Mouse (Mus musculus): ENCODE measurements around the gene Pa2g4. TPM values are rescaled to one million over a fixed set of nuclear protein-coding genes. Genes with fewer than 3 reads are reported as not detected.

The Pa2g4 gene
- total RNA-seq, 2 experiments from 2014 or later, result 87.7 to 122 TPM

GRCm38 (mm10) chr10:128510301-128510700 lies 55.5 kb downstream of the Pa2g4 start:
- no peak for ATAC-seq (replicated peaks; ENCODE audit: low FRiP score, poor library complexity, severe bottlenecking)

DNA sequence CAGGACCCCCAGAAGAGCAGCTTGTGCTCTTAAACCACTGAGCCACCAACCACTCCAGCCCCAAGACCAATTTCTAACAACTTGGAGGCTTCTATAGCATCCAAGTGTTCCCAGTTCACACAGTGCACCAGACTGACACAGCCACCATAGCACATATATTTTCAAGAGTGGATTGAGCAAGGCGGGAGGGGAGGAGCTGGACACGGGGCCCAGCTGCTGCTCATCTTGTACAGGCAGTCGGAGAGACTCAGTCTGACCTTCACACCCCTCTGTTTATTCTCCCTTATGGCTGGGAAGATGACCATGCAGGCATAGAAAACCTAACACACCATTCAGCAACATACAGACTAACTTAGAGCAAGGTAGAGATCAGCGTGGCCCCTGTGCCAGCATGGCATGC lies 56.0 kb downstream of the Pa2g4 start:
- ATAC-seq (replicated peaks; ENCODE audit: low FRiP score, poor library complexity, severe bottlenecking), result no peak

- ATAC-seq (replicated peaks; ENCODE audit: low FRiP score, poor library complexity, severe bottlenecking), result no peak
Observed at GRCm38 (mm10) chr10:128509203-128509602, 56.6 kb downstream of the Pa2g4 start.

DNA sequence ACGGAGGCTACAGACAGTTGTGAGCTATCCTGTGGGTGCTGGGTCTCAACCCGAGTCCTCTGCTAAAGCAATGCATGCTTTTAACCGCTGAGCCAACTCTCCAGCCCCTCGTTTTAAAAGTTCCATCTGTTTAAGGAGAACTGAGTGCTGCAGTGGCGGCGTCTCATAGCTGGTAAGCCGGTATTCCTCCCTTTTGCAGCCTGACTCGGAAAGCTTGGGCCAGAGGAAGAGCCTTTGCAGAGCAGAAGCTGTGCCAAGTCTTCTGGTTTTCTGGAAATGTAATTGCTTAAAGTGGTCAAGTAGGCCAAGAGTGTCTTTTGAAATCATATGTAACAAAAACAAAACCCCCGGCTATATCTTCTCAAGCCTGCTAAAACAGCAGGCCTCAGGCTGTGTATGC lies 57.5 kb downstream of the Pa2g4 start:
- ATAC-seq (replicated peaks; ENCODE audit: low FRiP score, poor library complexity, severe bottlenecking), result no peak

Other genes starting within 250 kb of the Pa2g4 start
- gene Cnpy2, start 243.5 kb downstream of the Pa2g4 start, total RNA-seq (2015; ENCODE audit: low replicate concordance), result 40.7 and 44.4 TPM in 2 replicates
- 29.4 and 38.9 TPM in 2 replicates for gene Cnpy2, start 243.5 kb downstream of the Pa2g4 start, total RNA-seq (2017; ENCODE audit: low replicate concordance)
- 92.3 and 106 TPM in 2 replicates for gene Cs, start 228.3 kb downstream of the Pa2g4 start, total RNA-seq (2015; ENCODE audit: low replicate concordance)
- 58.9 and 60.6 TPM in 2 replicates for gene Cs, start 228.3 kb downstream of the Pa2g4 start, total RNA-seq (2017; ENCODE audit: low replicate concordance)
- gene Coq10a, start 197.0 kb downstream of the Pa2g4 start, total RNA-seq (2015; ENCODE audit: low replicate concordance), result 1.1 and 14.3 TPM in 2 replicates
- 2.3 and 3.3 TPM in 2 replicates for gene Coq10a, start 197.0 kb downstream of the Pa2g4 start, total RNA-seq (2017; ENCODE audit: low replicate concordance)
- 11.9 and 20.5 TPM in 2 replicates for gene Ankrd52, start 188.9 kb downstream of the Pa2g4 start, total RNA-seq (2015; ENCODE audit: low replicate concordance)
- 4.4 and 10.2 TPM in 2 replicates for gene Ankrd52, start 188.9 kb downstream of the Pa2g4 start, total RNA-seq (2017; ENCODE audit: low replicate concordance)
- gene Slc39a5, start 164.8 kb downstream of the Pa2g4 start, total RNA-seq (2015; ENCODE audit: low replicate concordance), result not detected in 2 replicates
- not detected in 2 replicates for gene Slc39a5, start 164.8 kb downstream of the Pa2g4 start, total RNA-seq (2017; ENCODE audit: low replicate concordance)
- 28.5 TPM in 2 replicates for gene Nabp2, start 154.5 kb downstream of the Pa2g4 start, total RNA-seq (2015; ENCODE audit: low replicate concordance)
- 13.1 and 15.5 TPM in 2 replicates for gene Nabp2, start 154.5 kb downstream of the Pa2g4 start, total RNA-seq (2017; ENCODE audit: low replicate concordance)
- gene Rnf41, start 154.3 kb downstream of the Pa2g4 start, total RNA-seq (2015; ENCODE audit: low replicate concordance), result 3.4 and 11.5 TPM in 2 replicates
- 4.0 and 4.4 TPM in 2 replicates for gene Rnf41, start 154.3 kb downstream of the Pa2g4 start, total RNA-seq (2017; ENCODE audit: low replicate concordance)
- 70.4 and 112 TPM in 2 replicates for gene Smarcc2, start 106.7 kb downstream of the Pa2g4 start, total RNA-seq (2015; ENCODE audit: low replicate concordance)
- 101 and 117 TPM in 2 replicates for gene Smarcc2, start 106.7 kb downstream of the Pa2g4 start, total RNA-seq (2017; ENCODE audit: low replicate concordance)
- gene Myl6, start 71.8 kb downstream of the Pa2g4 start, total RNA-seq (2015; ENCODE audit: low replicate concordance), result 353 and 444 TPM in 2 replicates
- 506 and 519 TPM in 2 replicates for gene Myl6, start 71.8 kb downstream of the Pa2g4 start, total RNA-seq (2017; ENCODE audit: low replicate concordance)
- 4.0 TPM in 1 of 2 replicates, not detected in the other for gene Myl6b, start 67.3 kb downstream of the Pa2g4 start, total RNA-seq (2015; ENCODE audit: low replicate concordance)
- 0.51 TPM in 1 of 2 replicates, not detected in the other for gene Myl6b, start 67.3 kb downstream of the Pa2g4 start, total RNA-seq (2017; ENCODE audit: low replicate concordance)
- 23.4 and 27.2 TPM in 2 replicates for gene Esyt1, start 40.1 kb downstream of the Pa2g4 start, total RNA-seq (2015; ENCODE audit: low replicate concordance)
- 29.7 and 30.8 TPM in 2 replicates for gene Esyt1, start 40.1 kb downstream of the Pa2g4 start, total RNA-seq (2017; ENCODE audit: low replicate concordance)
- gene Zc3h10, start 18.2 kb downstream of the Pa2g4 start, total RNA-seq (2015; ENCODE audit: low replicate concordance), result 0.72 and 2.9 TPM in 2 replicates
- gene Zc3h10, start 18.2 kb downstream of the Pa2g4 start, total RNA-seq (2017; ENCODE audit: low replicate concordance), result 5.9 and 6.4 TPM in 2 replicates
- gene Rpl41, start 16.7 kb downstream of the Pa2g4 start, total RNA-seq (2015; ENCODE audit: low replicate concordance), result 1,611 and 1,688 TPM in 2 replicates
- 704 and 1,169 TPM in 2 replicates for gene Rpl41, start 16.7 kb downstream of the Pa2g4 start, total RNA-seq (2017; ENCODE audit: low replicate concordance)
- gene Erbb3, start 23.7 kb upstream of the Pa2g4 start, total RNA-seq (2015; ENCODE audit: low replicate concordance), result 0.84 and 1.1 TPM in 2 replicates
- 0.39 and 0.53 TPM in 2 replicates for gene Erbb3, start 23.7 kb upstream of the Pa2g4 start, total RNA-seq (2017; ENCODE audit: low replicate concordance)
- gene Rps26, start 60.8 kb upstream of the Pa2g4 start, total RNA-seq (2015; ENCODE audit: low replicate concordance), result 581 and 593 TPM in 2 replicates
- 151 and 338 TPM in 2 replicates for gene Rps26, start 60.8 kb upstream of the Pa2g4 start, total RNA-seq (2017; ENCODE audit: low replicate concordance)
- not detected in 2 replicates for gene Ikzf4, start 80.0 kb upstream of the Pa2g4 start, total RNA-seq (2015; ENCODE audit: low replicate concordance)
- not detected in 2 replicates for gene Ikzf4, start 80.0 kb upstream of the Pa2g4 start, total RNA-seq (2017; ENCODE audit: low replicate concordance)
- 21.4 and 35.7 TPM in 2 replicates for gene Suox, start 108.1 kb upstream of the Pa2g4 start, total RNA-seq (2015; ENCODE audit: low replicate concordance)
- 27.7 and 43.4 TPM in 2 replicates for gene Suox, start 108.1 kb upstream of the Pa2g4 start, total RNA-seq (2017; ENCODE audit: low replicate concordance)
- 30.6 and 54.1 TPM in 2 replicates for gene Rab5b, start 130.3 kb upstream of the Pa2g4 start, total RNA-seq (2015; ENCODE audit: low replicate concordance)
- 37.7 and 46.8 TPM in 2 replicates for gene Rab5b, start 130.3 kb upstream of the Pa2g4 start, total RNA-seq (2017; ENCODE audit: low replicate concordance)
- not detected in 2 replicates for gene Pmel, start 138.2 kb upstream of the Pa2g4 start, total RNA-seq (2015; ENCODE audit: low replicate concordance)
- 0.39 TPM in 1 of 2 replicates, not detected in the other for gene Pmel, start 138.2 kb upstream of the Pa2g4 start, total RNA-seq (2017; ENCODE audit: low replicate concordance)
- gene Cdk2, start 139.0 kb upstream of the Pa2g4 start, total RNA-seq (2015; ENCODE audit: low replicate concordance), result 111 and 124 TPM in 2 replicates
- gene Cdk2, start 139.0 kb upstream of the Pa2g4 start, total RNA-seq (2017; ENCODE audit: low replicate concordance), result 62.0 and 73.5 TPM in 2 replicates
- gene Dgka, start 178.9 kb upstream of the Pa2g4 start, total RNA-seq (2015; ENCODE audit: low replicate concordance), result 9.6 and 16.2 TPM in 2 replicates
- gene Dgka, start 178.9 kb upstream of the Pa2g4 start, total RNA-seq (2017; ENCODE audit: low replicate concordance), result 2.5 and 9.6 TPM in 2 replicates
- gene Pym1, start 181.9 kb upstream of the Pa2g4 start, total RNA-seq (2015; ENCODE audit: low replicate concordance), result 13.8 and 19.5 TPM in 2 replicates
- 15.5 and 19.7 TPM in 2 replicates for gene Pym1, start 181.9 kb upstream of the Pa2g4 start, total RNA-seq (2017; ENCODE audit: low replicate concordance)
- gene Mmp19, start 224.9 kb upstream of the Pa2g4 start, total RNA-seq (2015; ENCODE audit: low replicate concordance), result 1.3 and 1.4 TPM in 2 replicates
- gene Mmp19, start 224.9 kb upstream of the Pa2g4 start, total RNA-seq (2017; ENCODE audit: low replicate concordance), result 0.90 and 1.9 TPM in 2 replicates
- gene Dnajc14, start 238.1 kb upstream of the Pa2g4 start, total RNA-seq (2015; ENCODE audit: low replicate concordance), result 15.1 and 15.5 TPM in 2 replicates
- gene Dnajc14, start 238.1 kb upstream of the Pa2g4 start, total RNA-seq (2017; ENCODE audit: low replicate concordance), result 23.5 and 24.6 TPM in 2 replicates
- gene Tmem198b, start 238.4 kb upstream of the Pa2g4 start, total RNA-seq (2015; ENCODE audit: low replicate concordance), result 6.5 TPM in 1 of 2 replicates, not detected in the other
- gene Tmem198b, start 238.4 kb upstream of the Pa2g4 start, total RNA-seq (2017; ENCODE audit: low replicate concordance), result 0.26 and 2.0 TPM in 2 replicates